Comparison of ENCODE assay signal across 10 mouse cellular contexts in the genomic region with DNA sequence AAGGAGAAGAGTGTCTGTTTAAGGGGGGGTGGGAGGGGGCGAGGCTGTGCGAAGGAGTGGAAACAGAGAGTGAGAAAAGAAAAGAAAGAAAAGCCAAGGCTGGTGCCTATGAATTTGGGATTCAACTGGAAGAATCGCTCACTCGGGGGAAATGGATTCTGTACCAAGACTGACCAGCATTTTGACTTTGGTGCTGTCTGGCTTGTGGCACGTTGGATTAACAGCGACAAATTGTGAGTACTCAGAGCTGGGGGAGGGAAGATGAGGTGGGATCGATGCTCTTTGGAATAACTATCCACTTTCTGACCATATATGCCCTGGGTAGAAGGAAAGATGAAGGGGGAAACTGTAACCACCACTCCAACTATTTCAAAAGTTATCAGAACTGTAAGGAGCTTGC. TPM values are rescaled to one million over a fixed set of nuclear protein-coding genes. Genes with fewer than 3 reads are reported as not detected.
A peak's percentile ranks its signal among the peaks of the same experiment; 100 is the strongest.
DNase-seq lines count a peak whose midpoint lies in the region; ATAC-seq lines count a peak whose summit lies in the region.
"Had no signal": no experiment of that assay in that cellular context is flagged by ENCODE, and none has a peak within 500 bp of the region (broad histone marks: within the 10 kb centered on the region; RNA-seq: fewer than 3 reads in every experiment).

Gene Cntnap5b (plus strand): TSS at position 152 of the 400 bp plus-strand sequence.

- no peaks in the 10 kb centered on the region for H3K4me1 ChIP-seq in kidney, embryonic 14.5 days (ENCODE audit: control insufficient read depth, insufficient read depth, low read length)
- no peaks in the 10 kb centered on the region for H3K4me1 ChIP-seq in embryonic facial prominence, embryonic 14.5 days (ENCODE audit: control insufficient read depth, insufficient read depth, low read length)
- H3K4me1 ChIP-seq in hindbrain, embryonic 14.5 days (replicated peaks; ENCODE audit: control insufficient read depth, insufficient read depth, low read length) = peaks cover 5% of the 10 kb centered on the region; the same call in 1 of the 2 replicates
- no peaks in the 10 kb centered on the region for H3K4me1 ChIP-seq in midbrain, embryonic 11.5 days (ENCODE audit: control insufficient read depth, insufficient read depth, low read length)

- H3K27me3 ChIP-seq in kidney, embryonic 14.5 days (ENCODE audit: control insufficient read depth, insufficient read depth, low read length) = no peaks in the 10 kb centered on the region
- H3K27me3 ChIP-seq in embryonic facial prominence, embryonic 14.5 days (replicated peaks; ENCODE audit: control insufficient read depth, insufficient read depth, low read length) = no peaks in the 10 kb centered on the region
- no peaks in the 10 kb centered on the region for H3K27me3 ChIP-seq in hindbrain, embryonic 14.5 days (ENCODE audit: control insufficient read depth, insufficient read depth, low read length)
- H3K27me3 ChIP-seq in midbrain, embryonic 11.5 days (ENCODE audit: control insufficient read depth, insufficient read depth, low read length) = no peaks in the 10 kb centered on the region
- H3K27me3 ChIP-seq: CH12.LX had no signal

- H3K4me3 ChIP-seq in kidney, embryonic 14.5 days (ENCODE audit: low read length) = no peak within 1 kb of the TSS
- H3K4me3 ChIP-seq in embryonic facial prominence, embryonic 14.5 days (ENCODE audit: low read depth, low read length) = 0 out of 2 replicates have a peak within 1 kb of the TSS, but pooled peaks have one; percentile 11
- peak within 1 kb of the TSS; percentile 30 for H3K4me3 ChIP-seq in hindbrain, embryonic 14.5 days (replicated peaks; ENCODE audit: low read length)
- peak within 1 kb of the TSS; percentile 22 for H3K4me3 ChIP-seq in midbrain, embryonic 11.5 days (ENCODE audit: low read depth, low read length)

- no peak within 1 kb of the TSS for H3K9ac ChIP-seq in kidney, embryonic 14.5 days (ENCODE audit: low read depth, low read length)
- H3K9ac ChIP-seq in embryonic facial prominence, embryonic 14.5 days (ENCODE audit: low read depth, low read length) = no peak within 1 kb of the TSS
- peak within 1 kb of the TSS; percentile 24 for H3K9ac ChIP-seq in hindbrain, embryonic 14.5 days
- no peak within 1 kb of the TSS for H3K9ac ChIP-seq in midbrain, embryonic 11.5 days (ENCODE audit: low read length)

- ATAC-seq in kidney, embryonic 14.5 days (ENCODE audit: low FRiP score, low TSS enrichment) = no peak
- no peak for ATAC-seq in embryonic facial prominence, embryonic 14.5 days (ENCODE audit: low read depth)
- ATAC-seq in hindbrain, embryonic 14.5 days (ENCODE audit: low FRiP score) = no peak
- peak; percentile 13; the same call in 1 of the 2 replicates for ATAC-seq in midbrain, embryonic 11.5 days (ENCODE audit: low FRiP score)

- H3K9me3 ChIP-seq in kidney, embryonic 14.5 days (ENCODE audit: control insufficient read depth, low read length) = no peaks in the 10 kb centered on the region
- H3K9me3 ChIP-seq in embryonic facial prominence, embryonic 14.5 days (ENCODE audit: control insufficient read depth, low read length) = no peaks in the 10 kb centered on the region
- no peaks in the 10 kb centered on the region for H3K9me3 ChIP-seq in hindbrain, embryonic 14.5 days (ENCODE audit: control insufficient read depth, low read length)
- H3K9me3 ChIP-seq in midbrain, embryonic 11.5 days (ENCODE audit: control insufficient read depth, low read length) = no peaks in the 10 kb centered on the region

- H3K27ac ChIP-seq in kidney, embryonic 14.5 days (ENCODE audit: low read depth, low read length) = no peak within 1 kb of the TSS
- H3K27ac ChIP-seq in embryonic facial prominence, embryonic 14.5 days (replicated peaks; ENCODE audit: low read depth, low read length) = no peak within 1 kb of the TSS
- no peak within 1 kb of the TSS for H3K27ac ChIP-seq in hindbrain, embryonic 14.5 days
- H3K27ac ChIP-seq in midbrain, embryonic 11.5 days (ENCODE audit: low read depth, low read length) = no peak within 1 kb of the TSS

- peak within 1 kb of the TSS; percentile 15; the same call in 1 of the 2 replicates for H3K4me2 ChIP-seq in kidney, embryonic 14.5 days (replicated peaks; ENCODE audit: low read depth, low read length)
- H3K4me2 ChIP-seq in embryonic facial prominence, embryonic 14.5 days (ENCODE audit: low read depth, low read length) = peak within 1 kb of the TSS; percentile 40
- peak within 1 kb of the TSS; percentile 48 for H3K4me2 ChIP-seq in hindbrain, embryonic 14.5 days (replicated peaks)
- H3K4me2 ChIP-seq in midbrain, embryonic 11.5 days = peak within 1 kb of the TSS; percentile 38

- DNase-seq in kidney, postnatal 25 days = no peak
- no peak for DNase-seq in embryonic facial prominence, embryonic 14.5 days (ENCODE audit: low spot score)
- no peak for DNase-seq in hindbrain, embryonic 14.5 days (ENCODE audit: low spot score)
- no peak for DNase-seq in midbrain, embryonic 11.5 days (ENCODE audit: low spot score, missing footprints)
- DNase-seq in c-Kit-positive CD71-positive TER-119-positive erythroid progenitor cells, embryonic 14.5 days (ENCODE audit: low spot score) = no peak
- DNase-seq in gastrocnemius, postnatal 25 days = no peak
- no peak for DNase-seq in urinary bladder, adult 18-20 months (ENCODE audit: low spot score in 2 of 2)
- DNase-seq: spleen, adult 18-20 months had no signal

- H3K36me3 ChIP-seq in kidney, embryonic 14.5 days (ENCODE audit: control insufficient read depth, insufficient read depth, low read length) = no peaks in the 10 kb centered on the region
- no peaks in the 10 kb centered on the region for H3K36me3 ChIP-seq in embryonic facial prominence, embryonic 14.5 days (ENCODE audit: control insufficient read depth, insufficient read depth, low read length)
- no peaks in the 10 kb centered on the region for H3K36me3 ChIP-seq in hindbrain, embryonic 14.5 days (replicated peaks; ENCODE audit: control insufficient read depth, insufficient read depth)
- H3K36me3 ChIP-seq in midbrain, embryonic 11.5 days (ENCODE audit: control insufficient read depth, insufficient read depth, low read length) = no peaks in the 10 kb centered on the region

- WGBS in kidney, embryonic 14.5 days = 29% methylated on average over 7 of the region's 7 CpGs
- 27% methylated on average over 7 of the region's 7 CpGs for WGBS in embryonic facial prominence, embryonic 14.5 days
- WGBS in hindbrain, embryonic 14.5 days = 23% methylated on average over 7 of the region's 7 CpGs
- WGBS in midbrain, embryonic 11.5 days = 26% methylated on average over 7 of the region's 7 CpGs

RNA-seq across cellular contexts. Expression of gene Cntnap5b, which starts in this region (rescaled TPM):
- polyA plus RNA-seq in kidney, embryonic 14.5 days (2014; fragmentation: Nextera tagmentation; extraction: Ambion mirVana) = 0.06 and 0.08 TPM in 2 replicates
- 0.18 and 0.26 TPM in 2 replicates for polyA plus RNA-seq in embryonic facial prominence, embryonic 14.5 days (2014; fragmentation: Nextera tagmentation; extraction: Ambion mirVana)
- polyA plus RNA-seq in hindbrain, embryonic 14.5 days (2014; fragmentation: Nextera tagmentation; extraction: Ambion mirVana) = 3.2 and 4.4 TPM in 2 replicates
- 0.23 and 0.48 TPM in 2 replicates for polyA plus RNA-seq in midbrain, embryonic 11.5 days (2014; fragmentation: Nextera tagmentation; extraction: Ambion mirVana)
- total RNA-seq in gastrocnemius, postnatal 25 days (2021) = under 1 TPM; 0.11 to 0.13 TPM
- total RNA-seq: CH12.LX had no signal

Comparison
In these comparisons a context has a peak if more than half of its experiments do, and no peak if none do; other contexts are left out.
1. Peak in ATAC-seq, H3K4me3 ChIP-seq and H3K4me2 ChIP-seq in midbrain, embryonic 11.5 days; RNA of the gene not detected or under 1 TPM.